Comparison of ENCODE assay signal across 32 mouse cellular contexts in genomic region chr5:17999570-17999969, GRCm38 (mm10). TPM values are rescaled to one million over a fixed set of nuclear protein-coding genes. Genes with fewer than 3 reads are reported as not detected.
DNase-seq lines count a peak whose midpoint lies in the region; ATAC-seq and TF ChIP-seq lines count a peak whose summit lies in the region.
"Had no signal": no experiment of that assay in that cellular context is flagged by ENCODE, and none has a peak within 500 bp of the region (broad histone marks: within the 10 kb centered on the region; RNA-seq: fewer than 3 reads in every experiment).

No protein-coding gene starts in this region.

- no peak for TF ChIP-seq CTCF in bone marrow macrophage, adult 2 months (IDR thresholded peaks at IDR 0.05; ENCODE audit: low read depth, low read length)

- TF ChIP-seq POLR2A in bone marrow macrophage, adult 2 months (IDR thresholded peaks at IDR 0.05; ENCODE audit: borderline replicate concordance, low read depth, low read length), result no peak

- H3K79me2 ChIP-seq in macrophage (ENCODE audit: inconsistent target), result no peaks in the 10 kb centered on the region

- peaks cover 7% of the 10 kb centered on the region for H3K4me1 ChIP-seq in bone marrow macrophage, adult 2 months (ENCODE audit: control insufficient read depth, insufficient read depth, low read length)
- no peaks in the 10 kb centered on the region for H3K4me1 ChIP-seq in forebrain, embryonic 16.5 days (replicated peaks; ENCODE audit: control insufficient read depth, insufficient read depth, low read length)
- H3K4me1 ChIP-seq: forebrain, embryonic 12.5 days; forebrain, embryonic 15.5 days; hindbrain, embryonic 10.5 days; hindbrain, embryonic 13.5 days; intestine, embryonic 15.5 days had no signal

- 82% methylated on average over 2 of the region's 2 CpGs for WGBS in macrophage (ENCODE audit: missing documents)
- WGBS in forebrain, embryonic 16.5 days, result 60% methylated on average over 2 of the region's 2 CpGs

- ATAC-seq in forebrain, embryonic 16.5 days, result no peak
- no peak for ATAC-seq in megakaryocyte progenitor cell, adult 5-6 weeks (replicated peaks; ENCODE audit: poor library complexity)
- ATAC-seq: CD4-positive, CD25-positive, alpha-beta regulatory T cell, adult 4 months; forebrain, embryonic 15.5 days; hindbrain, embryonic 16.5 days; intestine, embryonic 15.5 days had no signal

- no peaks in the 10 kb centered on the region for H3K27me3 ChIP-seq in forebrain, embryonic 16.5 days (replicated peaks; ENCODE audit: control insufficient read depth, insufficient read depth, low read length)
- H3K27me3 ChIP-seq: forebrain, embryonic 12.5 days; forebrain, embryonic 15.5 days; hindbrain, embryonic 13.5 days; intestine, embryonic 15.5 days had no signal

- no peaks in the 10 kb centered on the region for H3K9me3 ChIP-seq in forebrain, embryonic 16.5 days (ENCODE audit: control insufficient read depth, low read length)
- H3K9me3 ChIP-seq: forebrain, embryonic 12.5 days; forebrain, embryonic 15.5 days; hindbrain, embryonic 10.5 days; hindbrain, embryonic 13.5 days; intestine, embryonic 15.5 days had no signal

- H3K9ac ChIP-seq in forebrain, embryonic 16.5 days (replicated peaks; ENCODE audit: low read depth, low read length), result no peak overlapping the region
- H3K9ac ChIP-seq: forebrain, embryonic 12.5 days; forebrain, embryonic 15.5 days; hindbrain, embryonic 13.5 days; intestine, embryonic 15.5 days had no signal

- no peak overlapping the region for H3K4me3 ChIP-seq in bone marrow macrophage, adult 2 months (ENCODE audit: insufficient read depth, low read length)
- H3K4me3 ChIP-seq in macrophage (ENCODE audit: inconsistent target), result no peak overlapping the region
- H3K4me3 ChIP-seq in forebrain, embryonic 16.5 days (replicated peaks; ENCODE audit: low read length), result no peak overlapping the region
- H3K4me3 ChIP-seq: forebrain, embryonic 12.5 days; forebrain, embryonic 15.5 days; hindbrain, embryonic 10.5 days; hindbrain, embryonic 13.5 days; intestine, embryonic 15.5 days had no signal

- H3K4me2 ChIP-seq in forebrain, embryonic 16.5 days (ENCODE audit: low read length), result no peak overlapping the region
- H3K4me2 ChIP-seq: forebrain, embryonic 12.5 days; forebrain, embryonic 15.5 days; heart, embryonic 11.5 days; hindbrain, embryonic 13.5 days; intestine, embryonic 15.5 days had no signal

- DNase-seq in adrenal gland, adult 2 months, result peak; percentile 26
- DNase-seq in adrenal gland, postnatal 10 days, result no peak
- peak; percentile 40 for DNase-seq in Muller cell, postnatal 12 days (ENCODE audit: inconsistent ontology term)
- no peak for DNase-seq in retina, embryonic 14.5 days (ENCODE audit: low spot score)
- DNase-seq: adrenal gland, postnatal 14 days; B cell, adult 2 months; cerebellum, adult 18-20 months; cerebellum, adult 9-10 months; cerebellum, postnatal 14 days; gastrocnemius, postnatal 10 days; gastrocnemius, postnatal 36 days; heart, postnatal 36 days; kidney, adult 11 months had no signal

- no peaks in the 10 kb centered on the region for H3K36me3 ChIP-seq in macrophage (ENCODE audit: inconsistent target)
- no peaks in the 10 kb centered on the region for H3K36me3 ChIP-seq in forebrain, embryonic 16.5 days (ENCODE audit: control insufficient read depth, insufficient read depth)
- H3K36me3 ChIP-seq: forebrain, embryonic 12.5 days; forebrain, embryonic 15.5 days; hindbrain, embryonic 10.5 days; hindbrain, embryonic 13.5 days; intestine, embryonic 15.5 days had no signal

- peak overlapping the region; percentile 88 for H3K27ac ChIP-seq in bone marrow macrophage, adult 2 months (ENCODE audit: insufficient read depth, low read depth, low read length)
- peak overlapping the region; percentile 80 for H3K27ac ChIP-seq in macrophage
- no peak overlapping the region for H3K27ac ChIP-seq in forebrain, embryonic 16.5 days (ENCODE audit: low read length)
- H3K27ac ChIP-seq: forebrain, embryonic 12.5 days; forebrain, embryonic 15.5 days; hindbrain, embryonic 10.5 days; hindbrain, embryonic 13.5 days; intestine, embryonic 15.5 days had no signal

RNA-seq across cellular contexts. Expression of gene Gnat3, which starts 37.2 kb away (rescaled TPM):
- under 1 TPM in 1 of 2 experiments, not detected in 1; 0.28 TPM for total RNA-seq in adrenal gland, adult 2 months (2021)
- polyA plus RNA-seq in adrenal gland, adult 2 months (2012; rRNA removed), result not detected in 2 replicates
- under 1 TPM; 0.27 to 0.36 TPM for total RNA-seq in adrenal gland, postnatal 10 days (2021)
- polyA plus RNA-seq in bone marrow macrophage, adult 2 months (2012; ENCODE audit: insufficient read depth, insufficient read length, missing spikeins), result 0.54 TPM in 1 of 2 replicates, not detected in the other
- total RNA-seq in macrophage (2018; cell fraction: chromatin; rRNA removed), result under 1 TPM in 1 of 26 experiments, not detected in 25; 0.56 TPM
- total RNA-seq in macrophage (2018; cell fraction: cytosol; rRNA removed), result under 1 TPM in 17 of 26 experiments, not detected in 9; 0.10 to 0.61 (median 0.20) TPM
- total RNA-seq in macrophage (2018; cell fraction: nucleus; rRNA removed), result under 1 TPM in 4 of 26 experiments, not detected in 22; 0.36 to 0.89 (median 0.55) TPM
- polyA plus RNA-seq in macrophage (2018), result 0.44 to 2.6 TPM in 2 of 3 replicates, not detected in the other
- polyA plus RNA-seq in forebrain, embryonic 16.5 days (2015; fragmentation: Nextera tagmentation; extraction: Ambion mirVana), result not detected in 2 replicates
- not detected in 2 replicates for total RNA-seq in megakaryocyte progenitor cell, adult 5-6 weeks (2015)
- total RNA-seq in megakaryocyte progenitor cell, adult 5-6 weeks (2017), result not detected in 2 replicates
- total RNA-seq: adrenal gland, postnatal 14 days; adrenal gland, postnatal 4 days; gastrocnemius, adult 18-20 months; gastrocnemius, postnatal 36 days; granulocyte monocyte progenitor cell, adult 5-6 weeks; MEL had no signal
- polyA plus RNA-seq: brain, embryonic 14.5 days; CD4-positive, CD25-positive, alpha-beta regulatory T cell, adult 4 months; embryonic facial prominence, embryonic 14.5 days; forebrain, embryonic 12.5 days; forebrain, embryonic 15.5 days; heart, embryonic 11.5 days; heart, embryonic 14.5 days; hindbrain, embryonic 13.5 days; hindbrain, embryonic 16.5 days; intestine, embryonic 15.5 days had no signal

Comparison
In these comparisons a context has a peak if more than half of its experiments do, and no peak if none do; other contexts are left out.
1. DNase-seq: peak in adrenal gland, adult 2 months (single experiment) and Muller cell, postnatal 12 days (single experiment); none in adrenal gland, postnatal 10 days (single experiment) and retina, embryonic 14.5 days (single experiment).